Mouse (Mus musculus) heart, embryonic 16.5 days (tissue): ENCODE results near the gene Gm20594. TPM values are rescaled to one million over a fixed set of nuclear protein-coding genes. Genes with fewer than 3 reads are reported as not detected.

Experiments
- ATAC-seq: fragments of 200-750 bp; cut with Nextera tagmentation; replicated peaks from 2 replicates; pipeline ENCODE4 v1.8.0; 2017; ENCODE audit warnings: moderate number of reproducible peaks; ENCODE audit not compliant: insufficient read depth, low FRiP score; ENCODE audit errors: extremely low read depth
- H3K27ac ChIP-seq: fragments of 300-500 bp; sonication (generic); 2 replicates; pipeline ENCODE4 v1.5.1; 2014; ENCODE audit warnings: mild to moderate bottlenecking, low read length, control low read depth, moderate library complexity
- H3K27me3 ChIP-seq: fragments of 300-500 bp; sonication (generic); 2 replicates; pipeline ENCODE4 v1.6.1; 2014; ENCODE audit warnings: low read length, mixed read lengths; ENCODE audit not compliant: control insufficient read depth, insufficient read depth
- H3K36me3 ChIP-seq: fragments of 300-500 bp; sonication (generic); 2 replicates; pipeline ENCODE4 v1.6.1; 2014; ENCODE audit not compliant: control insufficient read depth, insufficient read depth
- H3K4me1 ChIP-seq: fragments of 300-500 bp; sonication (generic); 2 replicates; pipeline ENCODE4 v1.6.1; 2014; ENCODE audit warnings: low read length, mixed read lengths; ENCODE audit not compliant: control insufficient read depth, insufficient read depth
- H3K4me2 ChIP-seq: fragments of 300-500 bp; sonication (generic); 2 replicates; pipeline ENCODE4 v1.6.1; 2014; ENCODE audit warnings: low read depth, mild to moderate bottlenecking, control low read depth, low read length
- H3K4me3 ChIP-seq: fragments of 300-500 bp; sonication (generic); 2 replicates; pipeline ENCODE4 v1.5.1; 2014; ENCODE audit warnings: mild to moderate bottlenecking, control low read depth, low read length
- H3K9ac ChIP-seq: fragments of 300-500 bp; sonication (generic); 2 replicates; pipeline ENCODE4 v1.6.1; 2014; ENCODE audit warnings: low read length, control low read depth
- H3K9me3 ChIP-seq: fragments of 300-500 bp; sonication (generic); replicated peaks from 2 replicates; pipeline ENCODE4 v1.6.1; 2016; ENCODE audit warnings: low read length; ENCODE audit not compliant: control insufficient read depth
- WGBS: fragments of 180-500 bp; shearing (Covaris S2); extraction: QIAGEN DNeasy Blood & Tissue Kit; methylation state at CpG from one replicate; pipeline ENCODE4 v1.1.7; 2014; 5-methylcytosine and 5-hydroxymethylcytosine counted together
- polyA plus RNA-seq: library from polyadenylated mRNA; unstranded; fragments of >200 nt; fragmentation: Nextera tagmentation; extraction: Ambion mirVana; gene quantifications from 2 replicates; pipeline ENCODE4 v1.2.1, GENCODE M21; 2015

The Gm20594 gene
- not detected in 2 replicates for polyA plus RNA-seq

- Histone ChIP-seq H3K9ac (no peak within 1 kb of the TSS), H3K27me3 (no peaks in the 10 kb centered on the region), H3K9me3 (no peaks in the 10 kb centered on the region), H3K4me2 (no peak within 1 kb of the TSS), H3K4me3 (no peak within 1 kb of the TSS), H3K36me3 (no peaks in the 10 kb centered on the region), H3K27ac (no peak within 1 kb of the TSS), H3K4me1 (no peaks in the 10 kb centered on the region)
- 49% methylated on average over 1 of the region's 1 CpGs for WGBS
- ATAC-seq = no peak
These were observed at the start of gene Gm20594 for GRCm38 (mm10) chr6:79817616-79818015. Gene Gm20594, plus strand, starts transcription at chr6:79817916.

GRCm38 (mm10) chr6:79818114-79818513 lies 398 bp downstream of the Gm20594 start:
- ATAC-seq = peak; percentile 96
- H3K9ac ChIP-seq = no peak overlapping the region
- no peak overlapping the region for H3K4me3 ChIP-seq
- no peak overlapping the region for H3K4me2 ChIP-seq
- no peaks in the 10 kb centered on the region for H3K36me3 ChIP-seq
- no peaks in the 10 kb centered on the region for H3K9me3 ChIP-seq
- H3K27ac ChIP-seq = no peak overlapping the region
- no peaks in the 10 kb centered on the region for H3K27me3 ChIP-seq
- no peaks in the 10 kb centered on the region for H3K4me1 ChIP-seq
- WGBS = 78% methylated on average over 4 of the region's 4 CpGs

GRCm38 (mm10) chr6:79833845-79834244 lies 16.1 kb downstream of the Gm20594 start:
- no peaks in the 10 kb centered on the region for H3K4me1 ChIP-seq
- H3K4me2 ChIP-seq = no peak overlapping the region
- H3K9me3 ChIP-seq = no peaks in the 10 kb centered on the region
- no peak overlapping the region for H3K4me3 ChIP-seq
- no peak for ATAC-seq
- WGBS = 78% methylated on average over 4 of the region's 4 CpGs
- H3K9ac ChIP-seq = no peak overlapping the region
- no peak overlapping the region for H3K27ac ChIP-seq
- no peaks in the 10 kb centered on the region for H3K36me3 ChIP-seq
- no peaks in the 10 kb centered on the region for H3K27me3 ChIP-seq

GRCm38 (mm10) chr6:79846829-79847228 lies 29.1 kb downstream of the Gm20594 start:
- Histone ChIP-seq H3K27me3 (no peaks in the 10 kb centered on the region), H3K4me2 (no peak overlapping the region), H3K9ac (no peak overlapping the region), H3K4me3 (no peak overlapping the region), H3K36me3 (no peaks in the 10 kb centered on the region), H3K4me1 (no peaks in the 10 kb centered on the region), H3K9me3 (no peaks in the 10 kb centered on the region), H3K27ac (no peak overlapping the region)
- WGBS = 95% methylated on average over 1 of the region's 1 CpGs
- no peak for ATAC-seq

Other genes starting within 250 kb of the Gm20594 start
- 0.30 and 0.34 TPM in 2 replicates for gene Lrrtm4, start 201.0 kb downstream of the Gm20594 start, polyA plus RNA-seq